Mouse (Mus musculus) liver, embryonic 14.5 days (tissue): ENCODE measurements around the gene 4931422A03Rik. TPM values are rescaled to one million over a fixed set of nuclear protein-coding genes. Genes with fewer than 3 reads are reported as not detected.
"Not testable (repeated sequence)": the region's sequence is repeated elsewhere in the genome, so short reads cannot be mapped to it uniquely, and the experiment has no call there.

Experiments used
- ATAC-seq: fragments of 200-750 bp; cut with Nextera tagmentation; 2 replicates; pipeline ENCODE4 v1.8.0; 2017; ENCODE audit warnings: moderate number of reproducible peaks, mild to moderate bottlenecking, moderate library complexity; ENCODE audit not compliant: insufficient read depth
- DNase-seq, 3 experiments: peaks; one replicate each; pipeline ENCODE4 v3.0.0-alpha.2; 2012 to 2013; ENCODE audit warnings: low read depth in 3 of 3, low spot score in 3 of 3
- H3K27ac ChIP-seq: fragments of 300-500 bp; sonication (generic); 2 replicates; pipeline ENCODE4 v1.5.1; 2014; ENCODE audit warnings: moderate library complexity, mild to moderate bottlenecking, control low read depth, inconsistent platforms
- H3K27me3 ChIP-seq: fragments of 300-500 bp; sonication (generic); 2 replicates; pipeline ENCODE4 v1.6.1; 2014; ENCODE audit warnings: mild to moderate bottlenecking, low read length, moderate library complexity; ENCODE audit not compliant: control insufficient read depth, insufficient read depth
- H3K36me3 ChIP-seq: fragments of 300-500 bp; sonication (generic); replicated peaks from 2 replicates; pipeline ENCODE4 v1.6.1; 2014; ENCODE audit warnings: low read depth; ENCODE audit not compliant: control insufficient read depth, insufficient read depth
- H3K4me1 ChIP-seq, 2 experiments: fragments of 200-500 bp in 1 of 2; fragments of 300-500 bp in 1 of 2; sonication (generic) in 1 of 2; replicated peaks; 2 replicates each; pipeline ENCODE4 v1.6.1; 2012 to 2014; ENCODE audit warnings: antibody characterized with exemption in 1 of 2, inconsistent platforms in 1 of 2, low read length in 1 of 2; ENCODE audit not compliant: control insufficient read depth in 2 of 2, insufficient read depth in 2 of 2
- H3K4me2 ChIP-seq: fragments of 300-500 bp; sonication (generic); 2 replicates; pipeline ENCODE4 v1.6.1; 2014; ENCODE audit warnings: low read depth, mild to moderate bottlenecking, control low read depth, moderate library complexity
- H3K4me3 ChIP-seq, 2 experiments: fragments of 200-500 bp in 1 of 2; fragments of 300-500 bp in 1 of 2; sonication (generic) in 1 of 2; 2 replicates each; pipeline ENCODE4 v1.5.1; 2012 to 2014; ENCODE audit warnings: low read depth in 2 of 2, low read length in 2 of 2, mild to moderate bottlenecking in 2 of 2, control low read depth in 1 of 2, inconsistent platforms in 1 of 2, moderate library complexity in 1 of 2; ENCODE audit not compliant: insufficient read depth in 1 of 2
- H3K9ac ChIP-seq: fragments of 300-500 bp; sonication (generic); replicated peaks from 2 replicates; pipeline ENCODE4 v1.6.1; 2014; ENCODE audit warnings: mild to moderate bottlenecking, control low read depth, moderate library complexity
- H3K9me3 ChIP-seq: fragments of 300-500 bp; sonication (generic); 2 replicates; pipeline ENCODE4 v1.6.1; 2016; ENCODE audit warnings: low read length, mixed read lengths; ENCODE audit not compliant: control insufficient read depth
- CTCF ChIP-seq: IDR thresholded peaks from 2 replicates; pipeline ENCODE4 v1.5.1; 2016; ENCODE audit warnings: antibody characterized with exemption, low read depth, control low read depth
- EP300 ChIP-seq: IDR thresholded peaks from 2 replicates; pipeline ENCODE4 v1.6.1; 2016; ENCODE audit warnings: antibody characterized with exemption, low read depth
- WGBS: fragments of 180-500 bp; shearing (Covaris S2); extraction: QIAGEN DNeasy Blood & Tissue Kit; methylation state at CpG from one replicate; pipeline ENCODE4 v1.1.7; 2014; ENCODE audit not compliant: insufficient replicate concordance; 5-methylcytosine and 5-hydroxymethylcytosine counted together
- polyA plus RNA-seq, 2 experiments: library from polyadenylated mRNA; depleted of rRNA in 1 of 2; stranded (reverse) in 1 of 2; unstranded in 1 of 2; fragments of >200 nt; fragmentation: Nextera tagmentation in 1 of 2; extraction: Ambion mirVana in 1 of 2; gene quantifications; 2 replicates each; pipeline versions ENCODE4 v1.2.1 to v1.2.3; 2012 to 2014

Gene 4931422A03Rik
- polyA plus RNA-seq, 2 experiments: 0.86 TPM; not detected in 1

GRCm38 (mm10) chr2:104029074-104029473, 913 bp upstream of the 4931422A03Rik start:
- peaks cover 14 to 17% of the 10 kb centered on the region in 2 experiments for H3K4me1 ChIP-seq
- peak; percentile 82 for TF ChIP-seq EP300
- TF ChIP-seq CTCF: no peak
- peaks cover 18% of the 10 kb centered on the region for H3K36me3 ChIP-seq
- H3K4me3 ChIP-seq: peak overlapping the region; percentile 82 to 91
- H3K9me3 ChIP-seq: no peaks in the 10 kb centered on the region
- ATAC-seq (peak; percentile 65), DNase-seq (peak; percentile 55 to 59 (median 58))
- peak overlapping the region; percentile 94 for H3K9ac ChIP-seq
- no peaks in the 10 kb centered on the region for H3K27me3 ChIP-seq
- H3K27ac ChIP-seq: peak overlapping the region; percentile 80
- H3K4me2 ChIP-seq: peak overlapping the region; percentile 77
- WGBS: 8% methylated on average over 2 of the region's 2 CpGs

- peak within 1 kb of the TSS; percentile 82 to 91 for H3K4me3 ChIP-seq
Observed at GRCm38 (mm10) chr2:104027458-104028138, 563 bp downstream of the 4931422A03Rik start, which contains the start of gene Fbxo3. Gene Fbxo3, plus strand, starts transcription at chr2:104027721.

GRCm38 (mm10) chr2:104024656-104025055, 3.5 kb downstream of the 4931422A03Rik start:
- Histone ChIP-seq H3K27ac (no peak overlapping the region), H3K4me3 (no peak overlapping the region), H3K27me3 (no peaks in the 10 kb centered on the region), H3K36me3 (no peaks in the 10 kb centered on the region), H3K4me1 (peaks cover 6 to 12% of the 10 kb centered on the region in 2 experiments), H3K9me3 (no peaks in the 10 kb centered on the region), H3K9ac (no peak overlapping the region), H3K4me2 (no peak overlapping the region)
- DNase-seq (no peak), ATAC-seq (no peak)
- no peak for TF ChIP-seq CTCF
- no peak for TF ChIP-seq EP300
- WGBS: 77% methylated on average over 4 of the region's 4 CpGs

More at GRCm38 (mm10) chr2:104027458-104028138, 563 bp downstream of the 4931422A03Rik start, which contains the start of gene Fbxo3:
- peak within 1 kb of the TSS; percentile 80 for H3K27ac ChIP-seq
- H3K4me1 ChIP-seq: peaks cover 14 to 17% of the 10 kb centered on the region in 2 experiments
- H3K4me2 ChIP-seq: peak within 1 kb of the TSS; percentile 77
- peak within 1 kb of the TSS; percentile 94 for H3K9ac ChIP-seq
- peaks cover 10% of the 10 kb centered on the region for H3K36me3 ChIP-seq
- no peak for TF ChIP-seq EP300
- peak; percentile 62 for TF ChIP-seq CTCF
- WGBS: 2% methylated on average over 44 of the region's 44 CpGs
- peak; percentile 72 to 79 (median 77) for DNase-seq
- no peaks in the 10 kb centered on the region for H3K27me3 ChIP-seq
- ATAC-seq: peak; percentile 92
- H3K9me3 ChIP-seq: no peaks in the 10 kb centered on the region

- no peak for DNase-seq
- Histone ChIP-seq H3K9me3 (no peaks in the 10 kb centered on the region), H3K9ac (no peak overlapping the region), H3K4me1 (peaks cover 2 to 3% of the 10 kb centered on the region in 2 experiments), H3K27ac (no peak overlapping the region), H3K27me3 (no peaks in the 10 kb centered on the region), H3K4me3 (no peak overlapping the region), H3K36me3 (no peaks in the 10 kb centered on the region), H3K4me2 (no peak overlapping the region)
- no peak for TF ChIP-seq CTCF
- TF ChIP-seq EP300: no peak
- no peak for ATAC-seq
- WGBS: 54% methylated on average over 7 of the region's 7 CpGs
Observed at GRCm38 (mm10) chr2:104023096-104023495, 5.1 kb downstream of the 4931422A03Rik start.

- not testable (repeated sequence) for DNase-seq, H3K4me3 ChIP-seq, H3K36me3 ChIP-seq, ATAC-seq, H3K4me2 ChIP-seq, H3K27ac ChIP-seq, H3K4me1 ChIP-seq, H3K9me3 ChIP-seq, H3K27me3 ChIP-seq, H3K9ac ChIP-seq
- 72% methylated on average over 3 of the region's 3 CpGs for WGBS
Observed at GRCm38 (mm10) chr2:104008853-104009252, 19.3 kb downstream of the 4931422A03Rik start.
